Mouse (Mus musculus) embryonic facial prominence, embryonic 13.5 days (tissue): ENCODE results near the gene Polr3gl. TPM values are rescaled to one million over a fixed set of nuclear protein-coding genes. Genes with fewer than 3 reads are reported as not detected.

Experiments used
- ATAC-seq: fragments of 200-750 bp; cut with Nextera tagmentation; 2 replicates; pipeline ENCODE4 v1.8.0; 2017; ENCODE audit warnings: low read depth; ENCODE audit not compliant: insufficient number of reproducible peaks, insufficient read depth, low FRiP score, low TSS enrichment
- H3K27ac ChIP-seq: fragments of 300-500 bp; sonication (generic); 2 replicates; pipeline ENCODE4 v1.5.1; 2015; ENCODE audit warnings: moderate library complexity, mild to moderate bottlenecking, inconsistent platforms
- H3K27me3 ChIP-seq: fragments of 300-500 bp; sonication (generic); 2 replicates; pipeline ENCODE4 v1.6.1; 2015; ENCODE audit warnings: mild to moderate bottlenecking, inconsistent platforms
- H3K36me3 ChIP-seq: fragments of 300-500 bp; sonication (generic); 2 replicates; pipeline ENCODE4 v1.6.1; 2015; ENCODE audit warnings: mild to moderate bottlenecking, inconsistent platforms
- H3K4me1 ChIP-seq: fragments of 300-500 bp; sonication (generic); 2 replicates; pipeline ENCODE4 v1.6.1; 2015; ENCODE audit warnings: inconsistent platforms
- H3K4me2 ChIP-seq: fragments of 300-500 bp; sonication (generic); 2 replicates; pipeline ENCODE4 v1.6.1; 2015; ENCODE audit warnings: moderate library complexity, mild to moderate bottlenecking, inconsistent platforms
- H3K4me3 ChIP-seq: fragments of 300-500 bp; sonication (generic); 2 replicates; pipeline ENCODE4 v1.5.1; 2015; ENCODE audit warnings: mild to moderate bottlenecking, inconsistent platforms
- H3K9ac ChIP-seq: fragments of 300-500 bp; sonication (generic); 2 replicates; pipeline ENCODE4 v1.6.1; 2015; ENCODE audit warnings: mild to moderate bottlenecking, inconsistent platforms
- H3K9me3 ChIP-seq: fragments of 300-500 bp; sonication (generic); 2 replicates; pipeline ENCODE4 v1.6.1; 2016; ENCODE audit warnings: inconsistent platforms
- WGBS: fragments of 180-500 bp; shearing (Covaris S2); methylation state at CpG from one replicate; pipeline ENCODE4 v1.1.7; 2015; ENCODE audit warnings: mixed read lengths; 5-methylcytosine and 5-hydroxymethylcytosine counted together
- polyA plus RNA-seq: library from polyadenylated mRNA; unstranded; fragments of >200 nt; fragmentation: Nextera tagmentation; extraction: Ambion mirVana; gene quantifications from 2 replicates; pipeline ENCODE4 v1.2.1, GENCODE M21; 2015

Gene Polr3gl
- polyA plus RNA-seq, 1 experiment from 2014 or later: 53.7 TPM

DNA sequence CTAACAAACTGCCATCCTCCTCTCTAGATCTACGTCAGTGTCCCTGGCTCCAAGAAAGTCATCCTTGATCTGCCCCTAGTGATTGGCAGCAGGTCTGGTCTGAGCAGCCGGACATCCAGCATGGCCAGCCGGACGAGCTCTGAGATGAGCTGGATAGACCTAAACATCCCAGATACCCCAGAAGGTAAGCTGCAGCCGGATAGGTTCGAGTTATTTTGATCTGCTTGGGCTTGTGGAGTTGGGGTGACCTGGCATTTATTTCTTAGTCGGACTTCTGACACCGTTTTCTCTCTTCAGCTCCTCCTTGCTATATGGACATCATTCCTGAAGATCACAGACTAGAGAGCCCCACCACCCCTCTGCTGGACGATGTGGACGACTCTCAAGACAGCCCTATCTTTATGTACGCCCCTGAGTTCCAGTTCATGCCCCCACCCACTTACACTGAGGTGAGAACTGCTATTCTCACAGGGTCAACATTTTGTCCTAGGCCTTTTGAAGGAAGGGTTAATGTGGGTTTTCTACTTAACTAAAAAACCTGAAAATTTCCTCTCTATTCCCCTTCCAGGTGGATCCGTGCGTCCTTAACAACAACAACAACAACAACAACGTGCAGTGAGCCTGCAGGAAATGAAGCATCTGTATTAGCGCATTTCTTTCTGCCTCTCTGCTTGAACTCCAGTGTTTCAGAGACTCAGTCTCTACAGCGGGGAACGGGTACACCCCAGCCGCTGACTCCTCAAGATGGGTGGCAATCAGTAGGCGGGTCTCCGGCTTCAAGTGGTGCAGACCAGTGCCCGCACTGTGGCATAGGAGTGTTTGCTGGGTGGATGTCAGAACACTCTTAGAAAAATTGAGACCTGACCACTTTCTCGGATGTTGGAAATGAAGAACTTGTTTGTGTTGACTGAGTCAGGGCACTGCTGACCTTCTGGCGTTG lies 33.8 kb downstream of the Polr3gl start:
- Histone ChIP-seq H3K9me3 (no peaks in the 10 kb centered on the region), H3K4me2 (peak overlapping the region; percentile 89), H3K36me3 (peaks cover 22% of the 10 kb centered on the region), H3K9ac (peak overlapping the region; percentile 93), H3K4me1 (peaks cover 52% of the 10 kb centered on the region), H3K27me3 (no peaks in the 10 kb centered on the region), H3K4me3 (peak overlapping the region; percentile 79), H3K27ac (peak overlapping the region; percentile 33; the same call in 1 of the 2 replicates)
- WGBS: 88% methylated on average over 23 of the region's 23 CpGs
- ATAC-seq: no peak

DNA sequence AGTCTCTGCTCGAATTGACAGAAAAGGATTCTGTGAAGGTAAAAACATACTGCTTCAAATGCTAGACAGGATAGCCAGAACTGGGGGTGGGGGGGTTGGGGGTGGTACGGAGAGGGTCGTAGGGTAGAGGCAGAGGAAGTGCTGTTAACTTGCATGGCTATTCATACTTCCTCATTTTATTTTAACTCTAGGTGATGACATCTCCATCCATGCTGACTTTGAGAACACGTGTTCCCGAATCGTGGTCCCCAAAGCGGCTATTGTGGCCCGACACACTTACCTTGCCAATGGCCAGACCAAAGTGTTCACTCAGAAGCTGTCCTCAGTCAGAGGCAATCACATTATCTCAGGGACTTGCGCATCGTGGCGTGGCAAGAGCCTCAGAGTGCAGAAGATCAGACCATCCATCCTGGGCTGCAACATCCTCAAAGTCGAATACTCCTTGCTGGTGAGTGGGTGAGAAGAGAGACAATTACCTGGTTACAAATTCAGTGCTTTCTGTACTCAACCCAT lies 34.5 kb downstream of the Polr3gl start:
- H3K4me2 ChIP-seq: peak overlapping the region; percentile 89
- H3K9me3 ChIP-seq: no peaks in the 10 kb centered on the region
- peak overlapping the region; percentile 79 for H3K4me3 ChIP-seq
- H3K27ac ChIP-seq: no peak overlapping the region
- H3K27me3 ChIP-seq: no peaks in the 10 kb centered on the region
- no peak for ATAC-seq
- H3K36me3 ChIP-seq: peaks cover 22% of the 10 kb centered on the region
- H3K9ac ChIP-seq: peak overlapping the region; percentile 93
- peaks cover 54% of the 10 kb centered on the region for H3K4me1 ChIP-seq
- WGBS: 78% methylated on average over 12 of the region's 12 CpGs

DNA sequence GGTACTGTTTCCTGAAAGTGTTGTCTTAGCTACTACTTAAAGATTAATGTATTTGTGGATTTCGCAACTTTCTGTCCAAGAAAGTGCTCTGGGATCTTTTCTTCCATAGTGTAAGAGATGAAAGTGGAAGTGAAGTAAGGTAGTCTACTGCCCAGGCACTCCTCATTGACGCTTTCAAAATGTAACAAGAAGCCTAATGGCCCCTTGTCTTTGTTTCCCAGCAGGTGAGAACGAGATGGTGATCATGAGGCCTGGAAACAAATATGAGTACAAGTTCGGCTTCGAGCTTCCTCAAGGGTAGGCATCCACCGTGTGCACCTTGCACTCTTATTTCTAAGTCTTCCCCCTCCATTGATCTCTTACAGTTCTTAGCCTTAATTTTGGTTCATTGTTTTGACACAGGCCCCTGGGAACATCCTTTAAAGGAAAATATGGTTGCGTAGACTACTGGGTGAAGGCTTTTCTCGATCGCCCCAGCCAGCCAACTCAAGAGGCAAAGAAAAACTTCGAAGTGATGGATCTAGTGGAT lies 35.2 kb downstream of the Polr3gl start:
- peaks cover 46% of the 10 kb centered on the region for H3K4me1 ChIP-seq
- peak overlapping the region; percentile 91 for H3K27ac ChIP-seq
- 46% methylated on average over 10 of the region's 10 CpGs for WGBS

DNA sequence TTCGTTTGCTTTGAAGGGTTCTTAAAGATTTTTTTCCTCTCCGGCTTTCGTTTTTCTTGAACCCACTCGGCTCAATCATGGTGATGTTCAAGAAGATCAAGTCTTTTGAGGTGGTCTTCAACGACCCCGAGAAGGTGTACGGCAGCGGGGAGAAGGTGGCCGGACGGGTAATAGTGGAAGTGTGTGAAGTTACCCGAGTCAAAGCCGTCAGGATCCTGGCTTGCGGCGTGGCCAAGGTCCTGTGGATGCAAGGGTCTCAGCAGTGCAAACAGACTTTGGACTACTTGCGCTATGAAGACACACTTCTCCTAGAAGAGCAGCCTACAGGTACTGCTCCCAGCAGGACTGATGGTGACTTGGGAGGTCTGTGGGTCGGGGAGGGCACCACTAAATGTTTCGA lies 35.8 kb downstream of the Polr3gl start:
- Histone ChIP-seq H3K4me2 (peak overlapping the region; percentile 89), H3K36me3 (peaks cover 22% of the 10 kb centered on the region), H3K27me3 (no peaks in the 10 kb centered on the region), H3K27ac (peak overlapping the region; percentile 91), H3K9ac (peak overlapping the region; percentile 93), H3K9me3 (no peaks in the 10 kb centered on the region), H3K4me1 (peaks cover 46% of the 10 kb centered on the region), H3K4me3 (peak overlapping the region; percentile 79)
- under 1% methylated on average over 17 of the region's 17 CpGs for WGBS
- no peak for ATAC-seq

More for the DNA sequence above, 35.2 kb downstream of the Polr3gl start:
- no peaks in the 10 kb centered on the region for H3K27me3 ChIP-seq
- peak overlapping the region; percentile 89 for H3K4me2 ChIP-seq
- ATAC-seq: no peak
- H3K4me3 ChIP-seq: peak overlapping the region; percentile 79
- H3K36me3 ChIP-seq: peaks cover 22% of the 10 kb centered on the region
- no peaks in the 10 kb centered on the region for H3K9me3 ChIP-seq
- peak overlapping the region; percentile 93 for H3K9ac ChIP-seq

DNA sequence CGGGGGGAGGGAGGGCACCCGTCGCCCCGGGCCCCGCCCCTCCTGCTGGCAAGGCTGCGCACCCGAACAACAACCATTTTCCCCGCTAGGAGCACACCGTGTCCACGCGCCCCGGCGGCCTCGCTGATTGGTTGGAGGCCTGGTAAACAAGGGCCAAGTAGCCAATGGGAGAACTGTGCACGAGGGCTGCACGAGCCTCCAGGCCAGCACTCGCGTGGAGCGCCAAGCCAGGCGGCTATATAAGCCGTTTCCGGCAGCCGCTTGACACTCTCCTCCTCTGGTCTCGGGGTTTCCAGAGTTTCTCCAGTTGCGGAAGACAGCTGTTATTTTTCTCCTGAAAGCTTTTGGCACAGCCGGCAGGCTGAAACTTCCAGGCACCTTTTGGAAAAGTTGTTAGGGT lies 36.3 kb downstream of the Polr3gl start, which contains the start of gene Txnip:
TSS of gene Txnip (plus strand) at position 264 of the 400 bp plus-strand sequence.
- Histone ChIP-seq H3K4me3 (peak within 1 kb of the TSS; percentile 79), H3K9me3 (no peaks in the 10 kb centered on the region), H3K27me3 (no peaks in the 10 kb centered on the region), H3K27ac (peak within 1 kb of the TSS; percentile 92), H3K4me1 (peaks cover 46% of the 10 kb centered on the region), H3K36me3 (peaks cover 22% of the 10 kb centered on the region), H3K9ac (peak within 1 kb of the TSS; percentile 93), H3K4me2 (peak within 1 kb of the TSS; percentile 89)
- peak; percentile 99 for ATAC-seq
- WGBS: under 1% methylated on average over 26 of the region's 26 CpGs

DNA sequence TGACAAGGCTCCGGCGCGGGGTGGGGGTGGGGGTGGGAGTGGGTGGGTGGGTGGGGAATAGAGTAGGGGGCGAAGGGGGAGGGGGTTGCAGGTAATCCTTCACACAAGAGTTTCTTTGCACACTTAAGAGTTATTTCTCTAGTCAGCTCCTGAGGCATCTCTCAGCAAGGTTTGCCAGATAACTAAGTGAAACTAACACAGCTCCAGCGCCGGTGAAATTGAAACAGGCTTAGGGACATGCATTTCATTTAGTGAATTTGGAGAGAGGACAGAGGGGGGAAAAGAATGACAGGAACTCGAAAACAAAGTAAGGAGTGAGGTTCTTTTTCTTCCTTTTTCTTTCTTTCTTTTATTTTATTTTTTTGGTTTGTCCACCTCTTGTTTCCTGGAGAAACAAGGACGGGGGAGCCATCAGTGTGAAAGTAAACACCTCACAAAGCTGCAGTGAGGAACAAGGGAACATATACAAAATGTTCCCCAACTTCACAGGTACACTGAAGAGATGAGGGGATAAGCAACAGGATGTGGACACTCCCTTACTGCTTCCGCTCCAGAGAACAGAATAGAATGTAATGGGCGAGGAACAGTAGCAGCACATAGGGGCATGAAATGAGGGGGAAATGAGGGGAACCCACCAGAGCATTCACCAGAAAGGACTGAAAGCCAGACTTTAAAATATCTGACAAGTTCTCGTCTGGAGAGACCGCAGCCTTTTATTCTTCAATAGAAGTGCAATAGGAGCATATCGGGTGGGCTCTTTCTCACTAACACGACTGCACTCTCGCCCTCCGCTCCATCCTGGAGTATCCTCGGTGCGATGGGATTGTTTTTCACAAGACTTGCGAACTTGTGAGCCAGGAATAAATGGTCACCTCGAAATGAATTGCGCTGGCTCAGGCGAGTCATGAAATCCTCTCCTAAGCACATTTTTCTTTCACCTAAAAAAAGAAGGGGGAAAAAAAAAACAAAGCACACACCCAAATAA lies 37.0 kb downstream of the Polr3gl start:
- WGBS: 3% methylated on average over 22 of the region's 22 CpGs
- ATAC-seq: no peak
- H3K36me3 ChIP-seq: peaks cover 22% of the 10 kb centered on the region
- H3K9ac ChIP-seq: peak overlapping the region; percentile 93
- H3K27ac ChIP-seq: peak overlapping the region; percentile 92
- peaks cover 47% of the 10 kb centered on the region for H3K4me1 ChIP-seq
- no peaks in the 10 kb centered on the region for H3K9me3 ChIP-seq
- no peaks in the 10 kb centered on the region for H3K27me3 ChIP-seq
- H3K4me2 ChIP-seq: peak overlapping the region; percentile 89
- peak overlapping the region; percentile 79 for H3K4me3 ChIP-seq

DNA sequence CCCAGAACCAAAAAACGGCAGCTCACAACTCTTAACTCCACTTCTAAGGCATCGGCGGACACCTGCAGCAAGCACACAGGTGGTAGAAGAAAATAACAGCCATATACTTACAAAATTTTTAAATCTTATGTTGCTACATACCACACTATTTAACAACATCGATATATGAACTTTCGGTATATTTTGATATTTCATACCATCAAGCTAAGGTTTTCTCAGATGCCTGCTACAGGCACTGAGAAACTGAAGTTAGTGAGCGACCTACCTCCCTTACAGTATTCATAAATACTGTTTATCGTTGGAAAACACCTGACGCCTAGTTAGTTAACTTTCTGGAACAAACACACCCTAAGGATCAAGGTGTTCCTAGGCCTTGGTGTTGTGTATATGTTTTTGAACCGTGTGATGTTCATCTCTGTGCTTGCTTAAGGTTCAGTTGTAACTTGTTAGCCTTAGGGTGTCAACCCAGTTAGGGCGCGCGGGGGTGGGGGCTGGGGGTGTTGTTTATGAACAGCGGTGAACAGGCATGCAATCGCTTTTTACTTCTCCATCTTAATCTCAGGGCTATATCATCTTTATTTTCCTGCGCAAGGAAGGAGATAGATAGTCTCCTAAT lies 37.9 kb downstream of the Polr3gl start:
- H3K36me3 ChIP-seq: peaks cover 18% of the 10 kb centered on the region
- H3K4me1 ChIP-seq: peaks cover 50% of the 10 kb centered on the region
- H3K9ac ChIP-seq: peak overlapping the region; percentile 93; the same call in 1 of the 2 replicates
- WGBS: 74% methylated on average over 15 of the region's 15 CpGs
- peak overlapping the region; percentile 79 for H3K4me3 ChIP-seq
- H3K9me3 ChIP-seq: no peaks in the 10 kb centered on the region
- H3K27ac ChIP-seq: 0 out of 2 replicates have a peak overlapping the region, but pooled peaks have one; percentile 80
- H3K4me2 ChIP-seq: peak overlapping the region; percentile 89
- ATAC-seq: no peak
- no peaks in the 10 kb centered on the region for H3K27me3 ChIP-seq

DNA sequence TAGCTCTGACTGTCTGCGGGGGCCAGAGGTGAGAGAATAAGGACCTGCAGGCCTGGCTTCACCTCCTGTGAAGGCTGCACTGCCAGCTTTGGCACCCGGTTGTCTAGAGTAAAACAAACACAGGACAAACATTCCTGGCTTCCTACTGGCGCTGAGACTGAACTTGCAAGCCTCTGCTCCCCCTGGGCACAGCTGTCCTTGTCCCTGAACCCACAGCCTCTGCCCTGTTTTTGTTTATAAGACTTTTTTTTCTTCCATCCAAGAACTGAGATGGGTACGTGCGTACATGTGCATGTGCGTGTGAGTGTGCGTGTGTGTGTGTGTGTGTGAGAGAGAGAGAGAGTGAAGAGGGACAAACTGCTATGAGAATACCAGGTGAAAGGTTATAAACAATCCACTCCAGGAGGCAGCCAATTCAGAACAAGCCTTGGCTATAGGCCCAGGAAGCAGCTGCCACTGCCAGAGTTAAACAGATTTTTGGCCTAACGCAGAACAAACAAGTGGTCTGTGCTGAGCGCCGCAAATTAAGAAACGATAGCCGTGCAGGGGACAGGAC lies 38.9 kb downstream of the Polr3gl start:
- peak overlapping the region; percentile 80 for H3K27ac ChIP-seq
- no peak overlapping the region for H3K9ac ChIP-seq
- H3K27me3 ChIP-seq: no peaks in the 10 kb centered on the region
- peaks cover 8% of the 10 kb centered on the region for H3K36me3 ChIP-seq
- H3K4me2 ChIP-seq: no peak overlapping the region
- no peaks in the 10 kb centered on the region for H3K9me3 ChIP-seq
- ATAC-seq: no peak
- 47% methylated on average over 12 of the region's 12 CpGs for WGBS
- peaks cover 40% of the 10 kb centered on the region for H3K4me1 ChIP-seq
- H3K4me3 ChIP-seq: no peak overlapping the region

DNA sequence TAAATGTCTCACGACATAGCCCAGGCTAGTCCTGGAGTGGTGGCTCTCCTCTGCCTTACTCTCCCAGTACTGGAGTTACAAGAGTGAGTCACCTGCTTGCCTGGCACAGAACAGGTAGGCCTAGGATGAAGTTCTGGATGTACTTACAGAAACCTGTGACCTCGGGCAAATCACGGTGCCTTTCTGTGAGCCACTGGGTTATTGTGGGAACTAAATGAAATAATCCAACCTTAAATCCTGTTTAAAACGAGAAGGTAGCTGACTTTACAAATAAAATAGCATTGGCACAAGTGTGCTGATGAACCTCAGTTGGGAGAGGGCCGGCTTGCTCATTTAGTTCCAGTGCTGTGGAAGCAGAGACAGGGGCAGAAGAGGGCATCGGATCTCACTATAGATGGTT lies 39.7 kb downstream of the Polr3gl start:
- Histone ChIP-seq H3K9me3 (no peaks in the 10 kb centered on the region), H3K27me3 (no peaks in the 10 kb centered on the region), H3K27ac (0 out of 2 replicates have a peak overlapping the region, but pooled peaks have one; percentile 16), H3K9ac (no peak overlapping the region), H3K4me2 (no peak overlapping the region), H3K4me3 (no peak overlapping the region), H3K4me1 (peaks cover 31% of the 10 kb centered on the region), H3K36me3 (no peaks in the 10 kb centered on the region)
- 78% methylated on average over 6 of the region's 6 CpGs for WGBS
- ATAC-seq: no peak

DNA sequence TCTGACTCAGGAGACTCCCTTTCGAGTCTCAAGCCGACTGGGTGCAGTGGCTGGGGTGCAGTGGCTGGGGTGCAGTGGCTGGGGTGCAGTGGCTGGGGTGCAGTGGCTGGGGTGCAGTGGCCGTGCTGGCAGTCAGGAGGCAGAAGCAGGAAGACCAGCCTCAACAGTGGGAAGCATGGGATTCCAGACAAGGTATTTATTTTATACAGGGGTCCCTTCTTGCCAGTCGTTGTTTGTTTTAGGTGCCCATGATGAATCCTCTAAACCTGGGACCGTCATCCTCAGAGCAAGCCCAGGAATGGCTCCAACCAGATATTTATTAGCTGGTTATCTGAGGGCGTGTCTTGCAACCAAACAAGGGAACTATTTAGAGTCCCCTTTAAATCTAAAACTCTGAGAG lies 40.4 kb downstream of the Polr3gl start:
- Histone ChIP-seq H3K4me2 (no peak overlapping the region), H3K9me3 (no peaks in the 10 kb centered on the region), H3K4me1 (peaks cover 31% of the 10 kb centered on the region), H3K27ac (no peak overlapping the region), H3K9ac (no peak overlapping the region), H3K4me3 (no peak overlapping the region), H3K36me3 (no peaks in the 10 kb centered on the region), H3K27me3 (no peaks in the 10 kb centered on the region)
- ATAC-seq: no peak
- WGBS: 82% methylated on average over 6 of the region's 6 CpGs
